Mouse (Mus musculus) embryonic facial prominence, embryonic 14.5 days (tissue): ENCODE data around the gene Tgm7. TPM values are rescaled to one million over a fixed set of nuclear protein-coding genes. Genes with fewer than 3 reads are reported as not detected.
A peak's percentile ranks its signal among the peaks of the same experiment; 100 is the strongest.

Experiments used
- ATAC-seq: fragments of 200-750 bp; cut with Nextera tagmentation; 2 replicates; pipeline ENCODE4 v1.8.0; 2017; ENCODE audit warnings: low read depth, moderate number of reproducible peaks, moderate TSS enrichment
- DNase-seq: peaks from one replicate; pipeline ENCODE4 v3.0.0-alpha.2; 2015; ENCODE audit warnings: low spot score
- H3K27ac ChIP-seq: fragments of 300-500 bp; sonication (generic); replicated peaks from 2 replicates; pipeline ENCODE4 v1.5.1; 2014; ENCODE audit warnings: low read depth, mild to moderate bottlenecking, low read length, moderate library complexity
- H3K27me3 ChIP-seq: fragments of 300-500 bp; sonication (generic); replicated peaks from 2 replicates; pipeline ENCODE4 v1.6.1; 2014; ENCODE audit warnings: low read length; ENCODE audit not compliant: control insufficient read depth, insufficient read depth
- H3K36me3 ChIP-seq: fragments of 300-500 bp; sonication (generic); 2 replicates; pipeline ENCODE4 v1.6.1; 2014; ENCODE audit warnings: low read length, mixed read lengths; ENCODE audit not compliant: control insufficient read depth, insufficient read depth
- H3K4me1 ChIP-seq: fragments of 300-500 bp; sonication (generic); 2 replicates; pipeline ENCODE4 v1.6.1; 2014; ENCODE audit warnings: antibody characterized with exemption, low read length; ENCODE audit not compliant: control insufficient read depth, insufficient read depth
- H3K4me2 ChIP-seq: fragments of 300-500 bp; sonication (generic); 2 replicates; pipeline ENCODE4 v1.6.1; 2014; ENCODE audit warnings: low read depth, mild to moderate bottlenecking, low read length, moderate library complexity, mixed read lengths
- H3K4me3 ChIP-seq: fragments of 300-500 bp; sonication (generic); 2 replicates; pipeline ENCODE4 v1.5.1; 2014; ENCODE audit warnings: low read depth, mild to moderate bottlenecking, low read length
- H3K9ac ChIP-seq: fragments of 300-500 bp; sonication (generic); 2 replicates; pipeline ENCODE4 v1.6.1; 2014; ENCODE audit warnings: low read depth, mild to moderate bottlenecking, low read length, moderate library complexity, mixed read lengths
- H3K9me3 ChIP-seq: fragments of 300-500 bp; sonication (generic); 2 replicates; pipeline ENCODE4 v1.6.1; 2016; ENCODE audit warnings: low read length; ENCODE audit not compliant: control insufficient read depth
- WGBS: fragments of 180-500 bp; shearing (Covaris S2); extraction: QIAGEN DNeasy Blood & Tissue Kit; methylation state at CpG from one replicate; pipeline ENCODE4 v1.1.7; 2014; 5-methylcytosine and 5-hydroxymethylcytosine counted together
- polyA plus RNA-seq: library from polyadenylated mRNA; unstranded; fragments of >200 nt; fragmentation: Nextera tagmentation; extraction: Ambion mirVana; gene quantifications from 2 replicates; pipeline ENCODE4 v1.2.1, GENCODE M21; 2014

Tgm7 gene
- polyA plus RNA-seq, 1 experiment from 2014 or later: not detected

- ATAC-seq (no peak), DNase-seq (no peak)
- Histone ChIP-seq H3K36me3 (no peaks in the 10 kb centered on the region), H3K9ac (no peak overlapping the region), H3K4me1 (no peaks in the 10 kb centered on the region; the same call in 1 of the 2 replicates), H3K4me2 (no peak overlapping the region), H3K27ac (no peak overlapping the region), H3K27me3 (no peaks in the 10 kb centered on the region), H3K4me3 (no peak overlapping the region), H3K9me3 (no peaks in the 10 kb centered on the region)
- WGBS: 92% methylated on average over 3 of the region's 3 CpGs
Observed at GRCm38 (mm10) chr2:121088507-121088906, 21.1 kb downstream of the Tgm7 start.

GRCm38 (mm10) chr2:121085480-121086185 is 24.0 kb downstream of the Tgm7 start, which contains the start of gene Tgm5:
Tgm5 (minus strand) TSS chr2:121085841.
- Histone ChIP-seq H3K9me3 (no peaks in the 10 kb centered on the region), H3K4me1 (no peaks in the 10 kb centered on the region; the same call in 1 of the 2 replicates), H3K27ac (no peak within 1 kb of the TSS), H3K27me3 (no peaks in the 10 kb centered on the region), H3K4me2 (no peak within 1 kb of the TSS), H3K4me3 (no peak within 1 kb of the TSS), H3K36me3 (no peaks in the 10 kb centered on the region), H3K9ac (no peak within 1 kb of the TSS)
- WGBS: 42% methylated on average over 6 of the region's 6 CpGs
- ATAC-seq (peak; percentile 41; the same call in 1 of the 2 replicates), DNase-seq (peak; percentile 31)

GRCm38 (mm10) chr2:121082626-121083025 is 27.0 kb downstream of the Tgm7 start:
- Histone ChIP-seq H3K9me3 (no peaks in the 10 kb centered on the region), H3K4me2 (no peak overlapping the region), H3K9ac (no peak overlapping the region), H3K36me3 (no peaks in the 10 kb centered on the region), H3K4me3 (no peak overlapping the region), H3K4me1 (no peaks in the 10 kb centered on the region; the same call in 1 of the 2 replicates), H3K27ac (no peak overlapping the region), H3K27me3 (no peaks in the 10 kb centered on the region)
- DNase-seq: no peak
- no peak for ATAC-seq
- 81% methylated on average over 1 of the region's 1 CpGs for WGBS

- H3K9me3 ChIP-seq: no peaks in the 10 kb centered on the region
- H3K4me2 ChIP-seq: no peak overlapping the region
- no peak for DNase-seq
- H3K4me1 ChIP-seq: 0 out of 2 replicates have a peak, but pooled peaks cover 4% of the 10 kb centered on the region
- no peak overlapping the region for H3K9ac ChIP-seq
- 81% methylated on average over 7 of the region's 7 CpGs for WGBS
- no peak overlapping the region for H3K4me3 ChIP-seq
- no peaks in the 10 kb centered on the region for H3K36me3 ChIP-seq
- no peaks in the 10 kb centered on the region for H3K27me3 ChIP-seq
- H3K27ac ChIP-seq: no peak overlapping the region
- no peak for ATAC-seq
Observed at GRCm38 (mm10) chr2:121074747-121075146, 34.8 kb downstream of the Tgm7 start.

- H3K9me3 ChIP-seq: no peaks in the 10 kb centered on the region
- no peak overlapping the region for H3K4me3 ChIP-seq
- DNase-seq (no peak), ATAC-seq (no peak)
- H3K4me1 ChIP-seq: 0 out of 2 replicates have a peak, but pooled peaks cover 4% of the 10 kb centered on the region
- WGBS: 77% methylated on average over 6 of the region's 6 CpGs
- no peaks in the 10 kb centered on the region for H3K36me3 ChIP-seq
- no peak overlapping the region for H3K9ac ChIP-seq
- no peak overlapping the region for H3K4me2 ChIP-seq
- H3K27me3 ChIP-seq: no peaks in the 10 kb centered on the region
- no peak overlapping the region for H3K27ac ChIP-seq
Observed at GRCm38 (mm10) chr2:121071871-121072270, 37.7 kb downstream of the Tgm7 start.

- H3K4me2 ChIP-seq: no peak overlapping the region
- H3K27me3 ChIP-seq: no peaks in the 10 kb centered on the region
- WGBS: 66% methylated on average over 6 of the region's 6 CpGs
- H3K4me3 ChIP-seq: no peak overlapping the region
- no peak overlapping the region for H3K9ac ChIP-seq
- DNase-seq (no peak), ATAC-seq (no peak)
- no peaks in the 10 kb centered on the region for H3K9me3 ChIP-seq
- 0 out of 2 replicates have a peak, but pooled peaks cover 4% of the 10 kb centered on the region for H3K4me1 ChIP-seq
- H3K27ac ChIP-seq: no peak overlapping the region
- H3K36me3 ChIP-seq: no peaks in the 10 kb centered on the region
Observed at GRCm38 (mm10) chr2:121069506-121069905, 40.1 kb downstream of the Tgm7 start.

GRCm38 (mm10) chr2:121067116-121067515 is 42.5 kb downstream of the Tgm7 start:
- no peak for ATAC-seq
- Histone ChIP-seq H3K9me3 (no peaks in the 10 kb centered on the region), H3K4me1 (0 out of 2 replicates have a peak, but pooled peaks cover 4% of the 10 kb centered on the region), H3K4me2 (no peak overlapping the region), H3K36me3 (no peaks in the 10 kb centered on the region), H3K27ac (no peak overlapping the region), H3K9ac (no peak overlapping the region), H3K27me3 (no peaks in the 10 kb centered on the region), H3K4me3 (no peak overlapping the region)
- DNase-seq: no peak
- whole genome bisulfite sequencing: 68% methylated on average over 4 of the region's 4 CpGs

GRCm38 (mm10) chr2:121061315-121061714 is 48.3 kb downstream of the Tgm7 start:
- no peak for DNase-seq
- Histone ChIP-seq H3K36me3 (no peaks in the 10 kb centered on the region), H3K27ac (no peak overlapping the region), H3K4me2 (no peak overlapping the region), H3K27me3 (no peaks in the 10 kb centered on the region), H3K4me3 (no peak overlapping the region), H3K9me3 (no peaks in the 10 kb centered on the region), H3K9ac (no peak overlapping the region), H3K4me1 (no peaks in the 10 kb centered on the region)
- 78% methylated on average over 2 of the region's 2 CpGs for WGBS
- no peak for ATAC-seq

- WGBS: 67% methylated on average over 6 of the region's 6 CpGs
Observed at GRCm38 (mm10) chr2:121057997-121058396, 51.6 kb downstream of the Tgm7 start.

More at GRCm38 (mm10) chr2:121057997-121058396, 51.6 kb downstream of the Tgm7 start:
- DNase-seq (no peak), ATAC-seq (no peak)
- no peaks in the 10 kb centered on the region for H3K4me1 ChIP-seq
- H3K36me3 ChIP-seq: no peaks in the 10 kb centered on the region
- H3K9me3 ChIP-seq: no peaks in the 10 kb centered on the region
- no peaks in the 10 kb centered on the region for H3K27me3 ChIP-seq
- H3K4me2 ChIP-seq: no peak overlapping the region
- no peak overlapping the region for H3K27ac ChIP-seq
- H3K9ac ChIP-seq: no peak overlapping the region
- H3K4me3 ChIP-seq: no peak overlapping the region
